Mouse (Mus musculus): ENCODE data around the gene Glis3. TPM values are rescaled to one million over a fixed set of nuclear protein-coding genes. Genes with fewer than 3 reads are reported as not detected.

Glis3 gene
- polyA plus RNA-seq, 1 experiment from 2014 or later: 1.9 TPM

DNA sequence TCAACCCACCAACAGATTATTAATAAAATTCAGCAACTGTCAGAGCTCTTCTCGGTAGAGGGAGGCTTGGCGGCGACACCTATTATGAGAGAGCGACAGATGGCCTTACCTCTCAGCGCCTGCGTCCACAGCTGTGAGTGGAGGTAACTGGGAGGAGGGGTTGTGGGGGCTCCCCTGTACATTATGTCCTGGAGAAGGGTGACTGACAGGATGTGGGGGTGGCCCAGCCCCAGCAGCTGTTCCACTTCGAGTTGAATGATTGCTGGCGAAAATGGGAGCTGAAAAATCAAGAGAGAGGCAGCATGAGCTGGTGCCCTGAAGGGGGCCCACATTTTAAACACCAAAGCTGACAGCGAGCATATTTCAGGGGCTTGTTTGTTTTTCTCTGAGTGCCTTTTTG is 381.2 kb downstream of the Glis3 start:
- WGBS: 60% methylated on average over 9 of the region's 9 CpGs
- Histone ChIP-seq H3K4me2 (ENCODE audit: low read length) (no peak overlapping the region), H3K36me3 (ENCODE audit: control insufficient read depth, insufficient read depth, low read length) (no peaks in the 10 kb centered on the region), H3K27me3 (replicated peaks; ENCODE audit: control insufficient read depth, insufficient read depth, low read length) (no peaks in the 10 kb centered on the region), H3K4me1 (replicated peaks; ENCODE audit: control insufficient read depth, insufficient read depth, low read length) (no peaks in the 10 kb centered on the region), H3K4me3 (ENCODE audit: low read depth, low read length) (no peak overlapping the region), H3K9me3 (ENCODE audit: control insufficient read depth, low read length) (no peaks in the 10 kb centered on the region), H3K9ac (ENCODE audit: low read length) (no peak overlapping the region), H3K27ac (ENCODE audit: low read depth) (no peak overlapping the region)
- no peak for DNase-seq (ENCODE audit: low spot score)
- ATAC-seq (replicated peaks; ENCODE audit: low FRiP score, low TSS enrichment, low read depth): no peak

DNA sequence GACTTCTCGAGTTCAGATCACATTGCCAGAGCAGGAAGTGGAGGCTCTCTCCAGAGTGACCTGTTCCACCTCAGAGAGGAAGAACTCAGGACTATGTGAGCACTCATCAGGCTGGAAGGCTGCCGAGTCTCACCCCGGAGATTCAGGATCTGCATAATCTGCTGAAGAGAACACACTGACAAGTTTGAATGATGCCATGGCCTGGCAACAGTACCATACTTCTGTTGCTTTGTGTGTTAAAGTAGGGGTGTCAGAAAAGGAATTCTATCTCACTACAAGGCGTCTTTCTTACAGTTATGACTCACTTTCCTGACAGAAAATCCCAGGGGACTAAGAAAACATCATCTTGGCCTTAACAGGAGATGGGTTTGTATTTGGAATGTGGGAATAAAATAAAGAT is 388.3 kb downstream of the Glis3 start:
- Histone ChIP-seq H3K27ac (ENCODE audit: low read depth) (no peak overlapping the region), H3K27me3 (replicated peaks; ENCODE audit: control insufficient read depth, insufficient read depth, low read length) (no peaks in the 10 kb centered on the region), H3K4me1 (replicated peaks; ENCODE audit: control insufficient read depth, insufficient read depth, low read length) (no peaks in the 10 kb centered on the region), H3K4me2 (ENCODE audit: low read length) (no peak overlapping the region), H3K36me3 (ENCODE audit: control insufficient read depth, insufficient read depth, low read length) (no peaks in the 10 kb centered on the region), H3K9ac (ENCODE audit: low read length) (no peak overlapping the region), H3K9me3 (ENCODE audit: control insufficient read depth, low read length) (no peaks in the 10 kb centered on the region), H3K4me3 (ENCODE audit: low read depth, low read length) (no peak overlapping the region)
- ATAC-seq (replicated peaks; ENCODE audit: low FRiP score, low TSS enrichment, low read depth): no peak
- no peak for DNase-seq (ENCODE audit: low spot score)
- WGBS: 70% methylated on average over 4 of the region's 4 CpGs

GRCm38 (mm10) chr19:28289457-28289856 is 390.4 kb downstream of the Glis3 start:
- Histone ChIP-seq H3K27ac (ENCODE audit: low read depth) (no peak overlapping the region), H3K27me3 (replicated peaks; ENCODE audit: control insufficient read depth, insufficient read depth, low read length) (no peaks in the 10 kb centered on the region), H3K4me3 (ENCODE audit: low read depth, low read length) (no peak overlapping the region), H3K4me2 (ENCODE audit: low read length) (no peak overlapping the region), H3K9ac (ENCODE audit: low read length) (no peak overlapping the region), H3K4me1 (replicated peaks; ENCODE audit: control insufficient read depth, insufficient read depth, low read length) (no peaks in the 10 kb centered on the region), H3K36me3 (ENCODE audit: control insufficient read depth, insufficient read depth, low read length) (no peaks in the 10 kb centered on the region), H3K9me3 (ENCODE audit: control insufficient read depth, low read length) (no peaks in the 10 kb centered on the region)
- no peak for ATAC-seq (replicated peaks; ENCODE audit: low FRiP score, low TSS enrichment, low read depth)
- 79% methylated on average over 4 of the region's 4 CpGs for WGBS
- DNase-seq (ENCODE audit: low spot score): no peak

DNA sequence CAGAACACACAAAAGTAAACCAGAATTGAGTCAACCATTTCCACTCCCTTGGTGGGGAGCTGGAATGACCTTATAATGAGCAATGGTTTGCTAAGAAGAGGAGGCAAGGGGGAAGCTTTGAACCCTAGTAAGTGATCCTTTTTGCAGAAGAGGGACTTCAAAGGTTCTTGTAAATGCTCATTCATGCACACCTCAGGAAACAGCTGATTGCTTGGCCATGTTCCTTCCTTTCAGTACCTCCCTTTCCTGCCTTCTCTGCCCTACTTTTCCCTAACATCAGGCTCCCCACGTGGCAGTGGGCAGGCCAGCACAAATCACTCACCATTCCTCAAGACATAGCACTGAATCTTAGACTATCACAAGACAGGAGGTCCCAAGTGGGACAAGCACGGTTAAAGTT is 392.4 kb downstream of the Glis3 start:
- WGBS: 51% methylated on average over 2 of the region's 2 CpGs
- DNase-seq (ENCODE audit: low spot score): no peak
- Histone ChIP-seq H3K27ac (ENCODE audit: low read depth) (no peak overlapping the region), H3K4me2 (ENCODE audit: low read length) (no peak overlapping the region), H3K27me3 (replicated peaks; ENCODE audit: control insufficient read depth, insufficient read depth, low read length) (no peaks in the 10 kb centered on the region), H3K9ac (ENCODE audit: low read length) (no peak overlapping the region), H3K36me3 (ENCODE audit: control insufficient read depth, insufficient read depth, low read length) (no peaks in the 10 kb centered on the region), H3K4me3 (ENCODE audit: low read depth, low read length) (no peak overlapping the region), H3K9me3 (ENCODE audit: control insufficient read depth, low read length) (no peaks in the 10 kb centered on the region), H3K4me1 (replicated peaks; ENCODE audit: control insufficient read depth, insufficient read depth, low read length) (no peaks in the 10 kb centered on the region)
- ATAC-seq (replicated peaks; ENCODE audit: low FRiP score, low TSS enrichment, low read depth): no peak

DNA sequence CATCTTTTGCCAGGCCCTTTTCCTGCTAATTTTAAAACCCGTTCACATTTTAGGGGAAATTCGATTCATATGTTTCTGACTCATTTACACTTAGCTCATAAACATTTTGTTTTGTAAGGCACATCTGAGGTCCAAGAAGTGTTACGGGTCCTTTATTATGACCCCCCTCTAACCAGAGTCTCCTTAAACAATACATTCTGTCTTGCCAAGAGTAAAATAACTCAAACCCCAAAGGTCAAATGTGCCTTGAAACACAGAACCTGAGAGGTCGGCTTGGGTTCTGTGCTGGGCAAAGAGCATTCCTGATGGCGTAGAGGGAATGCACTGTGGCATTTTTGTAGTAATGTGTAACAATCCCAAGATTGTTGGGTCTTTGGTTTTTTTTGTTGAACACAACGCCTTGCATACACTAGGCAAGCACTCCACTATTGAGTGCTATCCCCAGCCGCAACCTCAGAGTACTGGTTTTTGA is 395.7 kb downstream of the Glis3 start:
- Histone ChIP-seq H3K36me3 (ENCODE audit: control insufficient read depth, insufficient read depth, low read length) (no peaks in the 10 kb centered on the region), H3K27me3 (replicated peaks; ENCODE audit: control insufficient read depth, insufficient read depth, low read length) (no peaks in the 10 kb centered on the region), H3K4me3 (ENCODE audit: low read depth, low read length) (no peak overlapping the region), H3K4me2 (ENCODE audit: low read length) (no peak overlapping the region), H3K27ac (ENCODE audit: low read depth) (no peak overlapping the region), H3K4me1 (replicated peaks; ENCODE audit: control insufficient read depth, insufficient read depth, low read length) (no peaks in the 10 kb centered on the region), H3K9me3 (ENCODE audit: control insufficient read depth, low read length) (no peaks in the 10 kb centered on the region), H3K9ac (ENCODE audit: low read length) (no peak overlapping the region)
- WGBS: 88% methylated on average over 7 of the region's 7 CpGs
- no peak for ATAC-seq (replicated peaks; ENCODE audit: low FRiP score, low TSS enrichment, low read depth)
- no peak for DNase-seq (ENCODE audit: low spot score)

DNA sequence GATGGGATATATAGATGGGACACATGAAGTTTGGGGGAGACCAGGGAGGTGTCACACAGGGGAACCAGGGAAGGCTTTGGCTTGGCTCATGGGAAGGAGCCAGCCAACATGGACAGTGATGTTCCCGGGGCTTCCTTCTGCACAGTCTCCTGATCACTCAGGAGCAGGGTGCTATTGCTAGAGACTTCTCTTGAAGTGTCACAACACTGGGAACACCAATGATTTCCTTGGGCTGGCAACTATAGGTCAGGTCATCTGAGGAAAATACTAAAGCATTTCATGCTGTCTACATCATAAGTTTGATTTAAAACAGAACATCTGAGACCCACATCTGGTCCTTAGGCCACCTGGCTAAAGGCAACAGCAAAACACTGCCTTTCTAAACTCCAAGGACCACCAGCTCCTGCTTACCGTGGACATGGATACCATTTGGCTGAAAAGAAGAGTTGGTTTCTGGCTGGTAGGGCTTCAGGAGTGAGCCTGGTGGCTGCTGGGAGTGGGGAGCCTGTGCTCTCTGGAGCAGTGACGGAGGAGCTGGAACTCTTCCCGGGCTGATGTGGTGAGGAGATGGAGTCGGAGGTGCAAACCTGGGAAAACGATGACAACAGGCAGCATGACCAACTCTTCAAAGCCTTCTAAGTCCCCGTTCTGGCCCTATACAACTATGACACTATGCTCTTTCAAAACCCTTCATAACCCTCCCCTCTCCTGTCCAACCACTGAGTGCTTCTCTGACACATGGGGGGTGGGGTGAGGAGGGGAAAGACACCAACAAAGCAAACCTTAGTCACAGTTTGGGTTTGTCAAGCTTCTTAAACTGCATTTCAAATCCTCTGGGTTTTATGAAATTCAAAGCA is 396.4 kb downstream of the Glis3 start:
- no peak for DNase-seq (ENCODE audit: low spot score)
- H3K4me2 ChIP-seq (ENCODE audit: low read length): no peak overlapping the region
- no peak overlapping the region for H3K9ac ChIP-seq (ENCODE audit: low read length)
- H3K36me3 ChIP-seq (ENCODE audit: control insufficient read depth, insufficient read depth, low read length): no peaks in the 10 kb centered on the region
- H3K4me3 ChIP-seq (ENCODE audit: low read depth, low read length): no peak overlapping the region
- no peaks in the 10 kb centered on the region for H3K4me1 ChIP-seq (replicated peaks; ENCODE audit: control insufficient read depth, insufficient read depth, low read length)
- H3K9me3 ChIP-seq (ENCODE audit: control insufficient read depth, low read length): no peaks in the 10 kb centered on the region
- no peak overlapping the region for H3K27ac ChIP-seq (ENCODE audit: low read depth)
- H3K27me3 ChIP-seq (replicated peaks; ENCODE audit: control insufficient read depth, insufficient read depth, low read length): no peaks in the 10 kb centered on the region
- WGBS: 91% methylated on average over 7 of the region's 7 CpGs
- no peak for ATAC-seq (replicated peaks; ENCODE audit: low FRiP score, low TSS enrichment, low read depth)

GRCm38 (mm10) chr19:28281405-28281804 is 398.5 kb downstream of the Glis3 start:
- no peaks in the 10 kb centered on the region for H3K4me1 ChIP-seq (replicated peaks; ENCODE audit: control insufficient read depth, insufficient read depth, low read length)
- WGBS: 79% methylated on average over 4 of the region's 4 CpGs
- H3K4me3 ChIP-seq (ENCODE audit: low read depth, low read length): no peak overlapping the region
- no peak overlapping the region for H3K27ac ChIP-seq (ENCODE audit: low read depth)
- no peak for ATAC-seq (replicated peaks; ENCODE audit: low FRiP score, low TSS enrichment, low read depth)
- no peak overlapping the region for H3K9ac ChIP-seq (ENCODE audit: low read length)
- no peaks in the 10 kb centered on the region for H3K9me3 ChIP-seq (ENCODE audit: control insufficient read depth, low read length)
- H3K27me3 ChIP-seq (replicated peaks; ENCODE audit: control insufficient read depth, insufficient read depth, low read length): no peaks in the 10 kb centered on the region
- no peaks in the 10 kb centered on the region for H3K36me3 ChIP-seq (ENCODE audit: control insufficient read depth, insufficient read depth, low read length)
- no peak overlapping the region for H3K4me2 ChIP-seq (ENCODE audit: low read length)
- DNase-seq (ENCODE audit: low spot score): no peak

GRCm38 (mm10) chr19:28277104-28277503 is 402.8 kb downstream of the Glis3 start:
- H3K4me3 ChIP-seq (ENCODE audit: low read depth, low read length): no peak overlapping the region
- no peaks in the 10 kb centered on the region for H3K36me3 ChIP-seq (ENCODE audit: control insufficient read depth, insufficient read depth, low read length)
- ATAC-seq (replicated peaks; ENCODE audit: low FRiP score, low TSS enrichment, low read depth): no peak
- H3K27me3 ChIP-seq (replicated peaks; ENCODE audit: control insufficient read depth, insufficient read depth, low read length): no peaks in the 10 kb centered on the region
- 96% methylated on average over 2 of the region's 2 CpGs for WGBS
- no peaks in the 10 kb centered on the region for H3K9me3 ChIP-seq (ENCODE audit: control insufficient read depth, low read length)
- H3K27ac ChIP-seq (ENCODE audit: low read depth): no peak overlapping the region
- no peak overlapping the region for H3K4me2 ChIP-seq (ENCODE audit: low read length)
- no peak for DNase-seq (ENCODE audit: low spot score)
- no peaks in the 10 kb centered on the region for H3K4me1 ChIP-seq (replicated peaks; ENCODE audit: control insufficient read depth, insufficient read depth, low read length)
- no peak overlapping the region for H3K9ac ChIP-seq (ENCODE audit: low read length)

- no peak for ATAC-seq (replicated peaks; ENCODE audit: low FRiP score, low TSS enrichment, low read depth)
- Histone ChIP-seq H3K4me3 (ENCODE audit: low read depth, low read length) (no peak overlapping the region), H3K27ac (ENCODE audit: low read depth) (no peak overlapping the region), H3K4me2 (ENCODE audit: low read length) (no peak overlapping the region), H3K36me3 (ENCODE audit: control insufficient read depth, insufficient read depth, low read length) (no peaks in the 10 kb centered on the region), H3K4me1 (replicated peaks; ENCODE audit: control insufficient read depth, insufficient read depth, low read length) (no peaks in the 10 kb centered on the region), H3K9ac (ENCODE audit: low read length) (no peak overlapping the region), H3K9me3 (ENCODE audit: control insufficient read depth, low read length) (no peaks in the 10 kb centered on the region), H3K27me3 (replicated peaks; ENCODE audit: control insufficient read depth, insufficient read depth, low read length) (no peaks in the 10 kb centered on the region)
- WGBS: 81% methylated on average over 2 of the region's 2 CpGs
- DNase-seq (ENCODE audit: low spot score): no peak
Observed at GRCm38 (mm10) chr19:28274501-28274900, 405.4 kb downstream of the Glis3 start.
